Mouse (Mus musculus): ENCODE measurements around the gene Eif4a1. TPM values are rescaled to one million over a fixed set of nuclear protein-coding genes. Genes with fewer than 3 reads are reported as not detected.

Gene Eif4a1
- total and polyA plus RNA-seq, 3 experiments: 1,622 to 2,161 (median 1,728) TPM

DNA sequence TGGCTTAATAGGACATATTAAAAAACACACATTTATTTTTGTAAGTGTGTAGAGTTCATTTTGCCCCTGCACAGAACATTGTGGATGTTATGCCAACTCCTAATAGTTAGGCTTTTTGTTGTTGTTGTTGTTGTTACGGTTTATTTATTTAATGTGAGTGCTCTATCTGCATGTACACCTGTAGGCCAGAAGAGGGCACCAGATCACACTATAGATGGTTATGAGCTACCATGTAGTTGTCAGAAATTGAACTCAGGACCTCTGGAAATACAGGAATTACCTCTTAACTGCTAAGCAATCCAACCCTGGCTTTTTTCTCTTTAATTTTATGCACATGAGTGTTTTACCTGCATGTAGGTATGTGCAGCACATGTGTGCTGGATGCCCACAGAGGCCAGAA lies 42.4 kb downstream of the Eif4a1 start:
- in situ Hi-C loops (cut with MboI; ENCODE audit: low pct_ligation_motif_present, low pct_unique_long_range_greater_than_20kb, low sequenced_read_pairs): no loop called here
- no peaks in the 10 kb centered on the region for H3K27me3 ChIP-seq (replicated peaks)
- no peak overlapping the region for H3K4me2 ChIP-seq (ENCODE audit: insufficient read depth, low read depth, poor library complexity, severe bottlenecking)
- H3K27ac ChIP-seq (ENCODE audit: insufficient read depth, low read depth): no peak overlapping the region
- H3K9ac ChIP-seq (ENCODE audit: insufficient read depth, low read depth): no peak overlapping the region
- no peak overlapping the region for H3K4me3 ChIP-seq (replicated peaks in 1 of 3; ENCODE audit: low read depth in 2 of 3, low read length in 2 of 3, poor library complexity in 1 of 3)
- TF ChIP-seq CTCF (conservative IDR thresholded peaks at IDR 0.05 in 1 of 2, IDR thresholded peaks at IDR 0.05 in 1 of 2; ENCODE audit: low read depth in 2 of 2, low read length in 2 of 2) (peak; percentile 67 to 76), SMC3 (IDR thresholded peaks at IDR 0.05; ENCODE audit: low read depth, low read length) (peak; percentile 59), IRF4 (IDR thresholded peaks at IDR 0.05; ENCODE audit: low read depth, low read length) (no peak), NRF1 (IDR thresholded peaks at IDR 0.05; ENCODE audit: low read depth, low read length) (peak; percentile 32; the same call in 1 of the 2 replicates), USF1 (IDR thresholded peaks at IDR 0.05; ENCODE audit: low read depth, low read length) (no peak), RAD21 (IDR thresholded peaks at IDR 0.05; ENCODE audit: low read depth, low read length) (peak; percentile 54), ETS1 (conservative IDR thresholded peaks at IDR 0.05; ENCODE audit: low read depth, low read length) (no peak), MAX (IDR thresholded peaks at IDR 0.05; ENCODE audit: low read length) (no peak)
- H3K79me2 ChIP-seq (replicated peaks; ENCODE audit: control insufficient read depth, extremely low read depth, insufficient read depth, poor library complexity, severe bottlenecking): peaks cover 17% of the 10 kb centered on the region
- dilution Hi-C loops (cut with MboI; ENCODE audit: extremely low pct_ligation_motif_present, extremely low pct_unique_long_range_greater_than_20kb, low sequenced_read_pairs): no loop called here
- no peaks in the 10 kb centered on the region for H3K9me3 ChIP-seq (replicated peaks; ENCODE audit: low read length)
- peak; percentile 62 for DNase-seq (ENCODE audit: extremely low read depth)
- H3K4me1 ChIP-seq (ENCODE audit: control insufficient read depth in 1 of 2, insufficient read depth in 2 of 2): peaks cover 0 to 25% of the 10 kb centered on the region in 2 experiments; a peak in 2 of 4 replicates
- H3K36me3 ChIP-seq (replicated peaks in 1 of 2; ENCODE audit: control insufficient read depth in 1 of 2, insufficient read depth in 1 of 2, low read length in 1 of 2): no peaks in the 10 kb centered on the region

DNA sequence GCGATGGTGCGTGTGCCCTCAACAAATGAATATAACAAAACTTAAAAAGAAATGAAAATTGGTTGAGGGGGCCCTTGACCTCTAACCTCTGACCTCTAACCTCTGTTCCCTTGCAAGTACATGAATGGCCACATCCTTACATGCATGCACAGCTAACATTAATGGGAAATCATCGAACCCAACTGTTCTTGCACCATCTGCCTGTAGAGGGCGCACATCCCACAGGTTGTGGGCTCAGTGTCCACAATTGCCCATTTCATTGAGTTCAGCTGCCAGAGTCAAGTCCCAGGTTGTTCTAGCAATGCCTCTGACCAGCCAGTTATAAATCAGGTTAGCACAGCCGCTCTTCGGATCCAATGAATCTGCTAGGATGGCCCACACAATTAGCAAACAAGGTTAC lies 43.9 kb downstream of the Eif4a1 start:
- no peaks in the 10 kb centered on the region for H3K9me3 ChIP-seq (replicated peaks; ENCODE audit: low read length)
- H3K9ac ChIP-seq (ENCODE audit: insufficient read depth, low read depth): no peak overlapping the region
- H3K36me3 ChIP-seq (replicated peaks in 1 of 2; ENCODE audit: control insufficient read depth in 1 of 2, insufficient read depth in 1 of 2, low read length in 1 of 2): no peaks in the 10 kb centered on the region
- no peak overlapping the region for H3K4me3 ChIP-seq (replicated peaks in 1 of 3; ENCODE audit: low read depth in 2 of 3, low read length in 2 of 3, poor library complexity in 1 of 3)
- dilution Hi-C loops (cut with MboI; ENCODE audit: extremely low pct_ligation_motif_present, extremely low pct_unique_long_range_greater_than_20kb, low sequenced_read_pairs) (no loop called here), in situ Hi-C loops (cut with MboI; ENCODE audit: low pct_ligation_motif_present, low pct_unique_long_range_greater_than_20kb, low sequenced_read_pairs) (no loop called here)
- peak overlapping the region; percentile 67 for H3K4me2 ChIP-seq (ENCODE audit: insufficient read depth, low read depth, poor library complexity, severe bottlenecking)
- H3K27me3 ChIP-seq (replicated peaks): peaks cover 2% of the 10 kb centered on the region
- DNase-seq (ENCODE audit: extremely low read depth): peak; percentile 91
- H3K4me1 ChIP-seq (ENCODE audit: control insufficient read depth in 1 of 2, insufficient read depth in 2 of 2): peaks cover 0 to 16% of the 10 kb centered on the region in 2 experiments; a peak in 2 of 4 replicates
- no peak overlapping the region for H3K27ac ChIP-seq (ENCODE audit: insufficient read depth, low read depth)
- peaks cover 2% of the 10 kb centered on the region for H3K79me2 ChIP-seq (replicated peaks; ENCODE audit: control insufficient read depth, extremely low read depth, insufficient read depth, poor library complexity, severe bottlenecking)
- TF ChIP-seq ZC3H11A (IDR thresholded peaks at IDR 0.05; ENCODE audit: low read depth, low read length) (no peak), POLR2AphosphoS2 (IDR thresholded peaks at IDR 0.05; ENCODE audit: low read depth, low read length) (no peak), IRF4 (IDR thresholded peaks at IDR 0.05; ENCODE audit: low read depth, low read length) (no peak), MXI1 (IDR thresholded peaks at IDR 0.05; ENCODE audit: low read depth, low read length) (no peak), USF2 (conservative IDR thresholded peaks at IDR 0.05; ENCODE audit: low read depth, low read length) (no peak), CTCF (conservative IDR thresholded peaks at IDR 0.05 in 1 of 2, IDR thresholded peaks at IDR 0.05 in 1 of 2; ENCODE audit: low read depth in 2 of 2, low read length in 2 of 2) (peak; percentile 95 to 99), KAT2A (IDR thresholded peaks at IDR 0.05; ENCODE audit: insufficient replicate concordance, low read length) (no peak), RAD21 (IDR thresholded peaks at IDR 0.05; ENCODE audit: low read depth, low read length) (peak; percentile 74), BHLHE40 (IDR thresholded peaks at IDR 0.05; ENCODE audit: low read depth, low read length) (no peak), ELF1 (IDR thresholded peaks at IDR 0.05; ENCODE audit: low read depth, low read length) (no peak), ETS1 (conservative IDR thresholded peaks at IDR 0.05; ENCODE audit: low read depth, low read length) (no peak), MAFK (IDR thresholded peaks at IDR 0.05; ENCODE audit: insufficient replicate concordance, low read length) (no peak), HCFC1 (IDR thresholded peaks at IDR 0.05; ENCODE audit: low read depth, low read length) (no peak), NRF1 (IDR thresholded peaks at IDR 0.05; ENCODE audit: low read depth, low read length) (no peak; the same call in 1 of the 2 replicates), SMC3 (IDR thresholded peaks at IDR 0.05; ENCODE audit: low read depth, low read length) (peak; percentile 63), ZMIZ1 (IDR thresholded peaks at IDR 0.05; ENCODE audit: low read depth, low read length) (no peak), MYC (IDR thresholded peaks at IDR 0.05; ENCODE audit: low read depth, low read length) (no peak), TBP (conservative IDR thresholded peaks at IDR 0.05; ENCODE audit: low read depth, low read length) (0 out of 2 replicates have a peak, but pooled peaks have one; percentile 28), JUND (conservative IDR thresholded peaks at IDR 0.05; ENCODE audit: low read depth, low read length) (no peak), EP300 (IDR thresholded peaks at IDR 0.05; ENCODE audit: low read length) (no peak), UBTF (IDR thresholded peaks at IDR 0.05; ENCODE audit: low read depth, low read length) (no peak), NELFE (IDR thresholded peaks at IDR 0.05; ENCODE audit: low read depth, low read length) (no peak), MAX (IDR thresholded peaks at IDR 0.05; ENCODE audit: low read length) (no peak), RCOR1 (conservative IDR thresholded peaks at IDR 0.05; ENCODE audit: low read depth, low read length) (no peak), JUN (IDR thresholded peaks at IDR 0.05; ENCODE audit: insufficient read depth, low read depth, low read length) (no peak), MAZ (IDR thresholded peaks at IDR 0.05; ENCODE audit: low read depth, low read length) (no peak), CHD1 (IDR thresholded peaks at IDR 0.05; ENCODE audit: low read depth, low read length) (no peak), E2F4 (IDR thresholded peaks at IDR 0.05; ENCODE audit: insufficient replicate concordance, low read depth, low read length) (no peak), SIN3A (IDR thresholded peaks at IDR 0.05; ENCODE audit: low read length) (no peak), POLR2A (IDR thresholded peaks at IDR 0.05; ENCODE audit: low read depth, low read length) (0 out of 2 replicates have a peak, but pooled peaks have one; percentile 21), TCF12 (IDR thresholded peaks at IDR 0.05; ENCODE audit: low read depth, low read length) (no peak)

Measured in CH12.LX (cell line).